Mouse (Mus musculus) heart, postnatal 0 days (tissue): ENCODE measurements around the gene Nfkb1.

Source experiments
- CTCF ChIP-seq: IDR thresholded peaks from 2 replicates; pipeline ENCODE4 v1.5.1; 2016; ENCODE audit warnings: antibody characterized with exemption, control low read depth, low read depth
- EP300 ChIP-seq: IDR thresholded peaks from 2 replicates; pipeline ENCODE4 v1.6.1; 2016; ENCODE audit warnings: antibody characterized with exemption, low read depth

GRCm38 (mm10) chr3:135729575-135729974 lies 38.2 kb upstream of the Nfkb1 start:
- no peak for TF ChIP-seq CTCF
- TF ChIP-seq EP300, result no peak
